Mouse (Mus musculus): ENCODE data around the gene Uxs1.

- no peak for TF ChIP-seq CTCF (IDR thresholded peaks at IDR 0.05; ENCODE audit: low read depth)
- no peak for TF ChIP-seq EP300 (IDR thresholded peaks at IDR 0.05; ENCODE audit: low read depth)
Observed at GRCm38 (mm10) chr1:43837236-43837635, 9.6 kb upstream of the Uxs1 start.
